Mouse (Mus musculus): ENCODE results near the gene Zfp672. TPM values are rescaled to one million over a fixed set of nuclear protein-coding genes. Genes with fewer than 3 reads are reported as not detected.

The Zfp672 gene
- total and polyA plus RNA-seq, 3 experiments, result 22.6 to 39.5 TPM; not detected in 1

- peaks cover 3 to 22% of the 10 kb centered on the region in 2 experiments; a peak in 3 of 4 replicates for H3K4me1 ChIP-seq (ENCODE audit: control insufficient read depth in 1 of 2, insufficient read depth in 2 of 2, low read length in 2 of 2)
- H3K27ac ChIP-seq (ENCODE audit: control insufficient read depth, low read depth, low read length), result peak overlapping the region; percentile 96
- H3K9me3 ChIP-seq (replicated peaks; ENCODE audit: insufficient read depth, low read length), result no peaks in the 10 kb centered on the region
These were observed 248 bp downstream of the Zfp672 start for GRCm38 (mm10) chr11:58329906-58330275.

GRCm38 (mm10) chr11:58326781-58327180 is 3.4 kb downstream of the Zfp672 start:
- no peaks in the 10 kb centered on the region for H3K27me3 ChIP-seq (ENCODE audit: control insufficient read depth in 1 of 2, insufficient read depth in 2 of 2, low read length in 2 of 2)
- TF ChIP-seq USF1 (IDR thresholded peaks at IDR 0.05; ENCODE audit: low read depth, low read length), result no peak
- no peak for TF ChIP-seq KAT2A (conservative IDR thresholded peaks at IDR 0.05; ENCODE audit: low read depth, low read length)
- TF ChIP-seq GATA1 (IDR thresholded peaks at IDR 0.05; ENCODE audit: low read depth, low read length), result no peak
- no peak for TF ChIP-seq MAZ (IDR thresholded peaks at IDR 0.05; ENCODE audit: low read depth, low read length)
- TF ChIP-seq ETS1 (IDR thresholded peaks at IDR 0.05; ENCODE audit: low read depth, low read length), result no peak
- no peak for TF ChIP-seq USF2 (IDR thresholded peaks at IDR 0.05; ENCODE audit: borderline replicate concordance in 1 of 2, insufficient read depth in 1 of 2, low read depth in 1 of 2, low read length in 2 of 2)
- TF ChIP-seq HCFC1 (IDR thresholded peaks at IDR 0.05; ENCODE audit: low read depth, low read length), result 0 out of 2 replicates have a peak, but pooled peaks have one; percentile 29
- no peak for TF ChIP-seq EP300 (IDR thresholded peaks at IDR 0.05; ENCODE audit: low read depth in 1 of 2, low read length in 2 of 2)
- TF ChIP-seq NRF1 (IDR thresholded peaks at IDR 0.05; ENCODE audit: insufficient read depth, low read depth, low read length, poor library complexity, severe bottlenecking), result no peak
- TF ChIP-seq TBP (IDR thresholded peaks at IDR 0.05; ENCODE audit: low read depth, low read length), result no peak
- no peak for TF ChIP-seq TCF12 (IDR thresholded peaks at IDR 0.05; ENCODE audit: low read depth, low read length)
- TF ChIP-seq CTCF (IDR thresholded peaks at IDR 0.05 in 2 of 3, conservative IDR thresholded peaks at IDR 0.05 in 1 of 3; ENCODE audit: control insufficient read depth in 1 of 3, insufficient read depth in 1 of 3, low read depth in 2 of 3, low read length in 3 of 3, poor library complexity in 1 of 3, severe bottlenecking in 1 of 3), result peak; percentile 49 to 56 (median 51)
- no peak for TF ChIP-seq E2F4 (IDR thresholded peaks at IDR 0.05; ENCODE audit: borderline replicate concordance, low read depth, low read length)
- TF ChIP-seq MYC (IDR thresholded peaks at IDR 0.05; ENCODE audit: low read depth, low read length), result no peak
- TF ChIP-seq RAD21 (IDR thresholded peaks at IDR 0.05; ENCODE audit: low read depth, low read length), result peak; percentile 16
- TF ChIP-seq MAFK (IDR thresholded peaks at IDR 0.05; ENCODE audit: borderline replicate concordance, low read depth, low read length), result no peak
- no peak for TF ChIP-seq CHD1 (IDR thresholded peaks at IDR 0.05; ENCODE audit: low read depth, low read length)
- peak; percentile 50 for TF ChIP-seq ZNF384 (IDR thresholded peaks at IDR 0.05; ENCODE audit: low read depth, low read length)
- no peak for TF ChIP-seq MAX (IDR thresholded peaks at IDR 0.05; ENCODE audit: low read length)
- no peak for TF ChIP-seq TAL1 (IDR thresholded peaks at IDR 0.05; ENCODE audit: low read length)
- no peak for TF ChIP-seq POLR2AphosphoS2 (IDR thresholded peaks at IDR 0.05; ENCODE audit: low read length)
- TF ChIP-seq SMC3 (IDR thresholded peaks at IDR 0.05; ENCODE audit: low read depth, low read length), result peak; percentile 12; the same call in 1 of the 2 replicates
- no peak overlapping the region for H3K27ac ChIP-seq (ENCODE audit: control insufficient read depth, low read depth, low read length)
- no peak overlapping the region for H3K9ac ChIP-seq (ENCODE audit: control insufficient read depth, low read depth, low read length, poor library complexity, severe bottlenecking)
- peaks cover 7 to 36% of the 10 kb centered on the region in 2 experiments; a peak in 3 of 4 replicates for H3K4me1 ChIP-seq (ENCODE audit: control insufficient read depth in 1 of 2, insufficient read depth in 2 of 2, low read length in 2 of 2)
- no peak overlapping the region for H3K4me3 ChIP-seq (ENCODE audit: control insufficient read depth in 1 of 2, insufficient read depth in 1 of 2, low read depth in 2 of 2, low read length in 2 of 2)
- peaks cover 6 to 37% of the 10 kb centered on the region in 2 experiments for H3K36me3 ChIP-seq (ENCODE audit: control insufficient read depth in 1 of 2, insufficient read depth in 2 of 2, low read length in 2 of 2)
- no peaks in the 10 kb centered on the region for H3K9me3 ChIP-seq (replicated peaks; ENCODE audit: insufficient read depth, low read length)
- DNase-seq (ENCODE audit: low read depth, low spot score), result peak; percentile 70
- peaks cover 38% of the 10 kb centered on the region for H3K79me2 ChIP-seq (ENCODE audit: control insufficient read depth, insufficient read depth, low read length, poor library complexity)

More at GRCm38 (mm10) chr11:58329906-58330275, 248 bp downstream of the Zfp672 start:
- H3K27me3 ChIP-seq (ENCODE audit: control insufficient read depth in 1 of 2, insufficient read depth in 2 of 2, low read length in 2 of 2), result no peaks in the 10 kb centered on the region
- H3K36me3 ChIP-seq (ENCODE audit: control insufficient read depth in 1 of 2, insufficient read depth in 2 of 2, low read length in 2 of 2), result peaks cover 6 to 27% of the 10 kb centered on the region in 2 experiments
- DNase-seq (ENCODE audit: low read depth, low spot score), result no peak
- H3K9ac ChIP-seq (ENCODE audit: control insufficient read depth, low read depth, low read length, poor library complexity, severe bottlenecking), result peak overlapping the region; percentile 87
- no peak for TF ChIP-seq POLR2A (IDR thresholded peaks at IDR 0.05; ENCODE audit: control insufficient read depth in 1 of 2, insufficient read depth in 1 of 2, low read depth in 1 of 2, low read length in 2 of 2, poor library complexity in 1 of 2)
- no peak for TF ChIP-seq ZMIZ1 (IDR thresholded peaks at IDR 0.05; ENCODE audit: low read depth, low read length)
- TF ChIP-seq NRF1 (IDR thresholded peaks at IDR 0.05; ENCODE audit: insufficient read depth, low read depth, low read length, poor library complexity, severe bottlenecking), result no peak
- 0 out of 2 replicates have a peak, but pooled peaks have one; percentile 10 for TF ChIP-seq SMC3 (IDR thresholded peaks at IDR 0.05; ENCODE audit: low read depth, low read length)
- TF ChIP-seq GABPA (IDR thresholded peaks at IDR 0.05; ENCODE audit: low read depth, low read length), result no peak
- H3K79me2 ChIP-seq (ENCODE audit: control insufficient read depth, insufficient read depth, low read length, poor library complexity), result peaks cover 36% of the 10 kb centered on the region
- peak overlapping the region; percentile 84 to 92 for H3K4me3 ChIP-seq (ENCODE audit: control insufficient read depth in 1 of 2, insufficient read depth in 1 of 2, low read depth in 2 of 2, low read length in 2 of 2)
